Mouse (Mus musculus): ENCODE measurements around the gene Gm4779.
"Not testable (repeated sequence)": the region's sequence is repeated elsewhere in the genome, so short reads cannot be mapped to it uniquely, and the experiment has no call there.

Gm4779 gene

GRCm38 (mm10) chrX:101794342-101794741 lies at the start of gene Gm4779, which contains the start of gene 8030474K03Rik:
Gene Gm4779 (minus strand): TSS chrX:101794423.
Gene 8030474K03Rik (plus strand): TSS chrX:101794656.
- no peak for DNase-seq (ENCODE audit: low read depth, low spot score)

- DNase-seq (ENCODE audit: low read depth, low spot score), result not testable (repeated sequence)
Measured at GRCm38 (mm10) chrX:101819980-101820379, 25.8 kb upstream of the Gm4779 start.

- peak; percentile 37 for DNase-seq (ENCODE audit: low read depth, low spot score)
Measured at GRCm38 (mm10) chrX:101819163-101819562, 24.9 kb upstream of the Gm4779 start.

- peak; percentile 6 for DNase-seq (ENCODE audit: low read depth, low spot score)
Measured at GRCm38 (mm10) chrX:101811750-101812149, 17.5 kb upstream of the Gm4779 start.

GRCm38 (mm10) chrX:101805512-101805911 lies 11.3 kb upstream of the Gm4779 start:
- peak; percentile 75 for DNase-seq (ENCODE audit: low read depth, low spot score)

- peak; percentile 76 for DNase-seq (ENCODE audit: low read depth, low spot score)
Measured at GRCm38 (mm10) chrX:101791551-101791950, 2.7 kb downstream of the Gm4779 start.

- DNase-seq (ENCODE audit: low read depth, low spot score), result peak; percentile 56
Measured at GRCm38 (mm10) chrX:101772035-101772434, 22.2 kb downstream of the Gm4779 start.

GRCm38 (mm10) chrX:101770307-101770706 lies 23.9 kb downstream of the Gm4779 start:
- DNase-seq (ENCODE audit: low read depth, low spot score), result no peak

GRCm38 (mm10) chrX:101769478-101769877 lies 24.7 kb downstream of the Gm4779 start:
- DNase-seq (ENCODE audit: low read depth, low spot score), result peak; percentile 7

GRCm38 (mm10) chrX:101767280-101767679 lies 26.9 kb downstream of the Gm4779 start:
- DNase-seq (ENCODE audit: low read depth, low spot score), result no peak

GRCm38 (mm10) chrX:101765111-101765510 lies 29.1 kb downstream of the Gm4779 start:
- DNase-seq (ENCODE audit: low read depth, low spot score), result peak; percentile 81

GRCm38 (mm10) chrX:101764621-101765020 lies 29.6 kb downstream of the Gm4779 start:
- DNase-seq (ENCODE audit: low read depth, low spot score), result no peak

GRCm38 (mm10) chrX:101754478-101754877 lies 39.7 kb downstream of the Gm4779 start:
- peak; percentile 63 for DNase-seq (ENCODE audit: low read depth, low spot score)

GRCm38 (mm10) chrX:101750144-101750543 lies 44.1 kb downstream of the Gm4779 start:
- DNase-seq (ENCODE audit: low read depth, low spot score), result no peak

GRCm38 (mm10) chrX:101741064-101741433 lies 53.2 kb downstream of the Gm4779 start:
- DNase-seq (ENCODE audit: low read depth, low spot score), result no peak

- peak; percentile 78 for DNase-seq (ENCODE audit: low read depth, low spot score)
Measured at GRCm38 (mm10) chrX:101740335-101741063, 53.7 kb downstream of the Gm4779 start.
